Mouse (Mus musculus): ENCODE data around the gene Colca2.

The Colca2 gene

DNA sequence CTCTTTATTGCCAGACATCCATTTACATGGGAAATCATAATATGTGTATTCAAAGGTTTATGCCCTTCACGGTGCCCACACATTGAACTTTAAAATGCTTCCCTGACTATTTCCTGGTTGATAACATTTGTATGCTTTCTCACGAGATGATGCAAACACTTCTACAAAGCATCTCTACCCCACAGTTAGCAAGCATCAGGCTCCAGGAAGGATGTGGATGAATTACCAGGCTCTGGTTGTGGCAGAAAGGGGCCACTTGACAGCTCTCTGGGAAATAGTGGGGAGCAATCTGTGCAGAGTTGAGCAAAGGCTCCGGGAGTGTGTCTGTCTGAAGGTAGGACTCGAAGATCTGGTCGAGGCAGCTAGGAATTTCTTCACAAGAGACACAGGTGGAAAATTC is 6.3 kb downstream of the Colca2 start:
- DNase-seq (ENCODE audit: low read depth, low spot score), result no peak

DNA sequence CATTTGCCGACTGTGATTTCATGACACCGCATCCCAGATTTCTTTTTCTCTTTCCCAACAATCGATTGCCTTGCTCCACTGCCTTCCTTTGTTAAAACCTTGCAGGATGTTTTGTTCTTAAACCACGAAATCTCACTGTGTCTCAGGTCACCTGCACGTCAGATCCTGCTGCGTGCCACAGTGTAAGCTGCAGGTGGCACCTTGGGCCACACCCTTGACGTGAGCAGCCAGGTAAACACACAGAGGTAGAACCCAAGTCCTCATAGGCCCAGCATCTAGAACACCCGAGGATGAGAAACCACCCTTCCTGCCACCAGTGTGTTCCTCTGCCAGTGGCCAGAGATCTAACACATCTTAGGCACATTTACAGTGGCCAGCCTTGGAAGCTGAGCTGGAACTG is 7.3 kb downstream of the Colca2 start:
- no peak for DNase-seq (ENCODE audit: low read depth, low spot score)

DNA sequence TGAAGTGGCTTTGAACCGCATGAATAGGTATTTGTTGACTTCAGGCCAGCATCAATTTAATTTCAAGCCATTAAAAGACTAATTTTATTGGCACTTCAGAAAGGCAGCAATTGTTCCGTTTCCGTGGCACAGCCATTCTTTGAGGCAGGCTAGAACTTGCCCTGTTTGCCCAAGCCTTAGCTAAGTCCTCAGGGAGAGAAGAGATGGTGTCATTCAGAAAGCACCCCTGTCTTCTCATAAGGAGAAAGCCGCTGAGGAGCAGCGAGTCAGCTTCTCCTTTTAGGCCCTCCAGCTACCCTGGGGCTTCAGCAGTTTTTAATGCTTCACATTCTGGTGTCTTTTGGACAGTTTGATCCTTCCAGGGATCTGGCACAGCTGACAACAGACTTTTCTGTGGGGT is 9.5 kb downstream of the Colca2 start:
- peak; percentile 33 for DNase-seq (ENCODE audit: low read depth, low spot score)

DNA sequence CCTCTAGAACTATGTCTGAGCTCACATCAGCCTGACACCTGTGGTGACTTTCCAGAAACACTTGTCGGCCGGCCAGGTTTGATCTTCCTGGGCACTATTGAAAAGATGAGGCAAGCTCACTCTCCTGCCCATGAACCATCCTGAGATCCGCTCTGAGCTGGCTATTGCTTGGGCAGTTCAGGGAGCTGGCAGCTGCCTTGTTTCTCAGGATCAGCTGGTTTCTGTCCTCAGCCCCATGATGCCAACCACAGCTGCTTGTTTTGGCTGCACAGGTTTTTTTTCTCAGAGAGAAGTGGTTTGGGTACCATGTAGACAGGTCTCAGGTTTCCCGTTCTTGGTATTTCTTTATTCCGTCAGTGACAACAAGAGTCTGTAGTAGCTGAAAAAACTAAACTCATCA is 19.9 kb downstream of the Colca2 start:
- no peak for DNase-seq (ENCODE audit: low read depth, low spot score)

DNA sequence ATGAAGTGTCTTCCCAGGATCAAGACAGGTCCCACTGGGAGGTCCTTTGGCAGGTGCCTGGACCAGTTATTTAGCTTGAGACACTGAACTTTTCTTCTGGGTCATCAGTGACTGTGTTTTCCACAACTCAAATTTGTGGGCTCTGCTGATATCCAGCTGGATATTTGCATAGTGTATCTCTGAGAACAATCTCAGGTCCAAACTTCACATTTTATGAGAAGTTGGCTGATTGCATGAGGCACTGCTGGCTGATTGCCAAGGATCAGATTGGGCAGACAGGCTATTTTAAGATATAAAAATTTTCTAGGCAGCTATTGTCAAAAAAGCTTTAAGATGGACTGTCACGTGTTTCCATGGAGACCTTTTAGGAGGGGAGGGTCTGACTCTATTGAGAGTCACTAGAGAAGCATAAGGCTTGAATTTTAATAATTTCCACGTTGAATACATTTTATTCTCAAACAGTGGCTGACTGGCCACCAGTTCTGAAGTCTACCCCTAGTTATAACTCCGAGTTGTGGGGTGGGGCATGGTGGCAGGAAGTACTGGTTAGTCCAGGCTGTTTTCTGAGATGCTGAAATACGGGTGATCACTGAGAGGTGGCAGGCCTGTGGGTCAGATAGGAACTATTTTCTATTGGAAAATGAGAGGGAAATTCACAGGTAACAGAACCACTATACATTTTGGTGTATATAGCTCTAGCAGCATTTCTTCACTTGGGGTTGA is 21.4 kb downstream of the Colca2 start:
- DNase-seq (ENCODE audit: low read depth, low spot score), result no peak

DNA sequence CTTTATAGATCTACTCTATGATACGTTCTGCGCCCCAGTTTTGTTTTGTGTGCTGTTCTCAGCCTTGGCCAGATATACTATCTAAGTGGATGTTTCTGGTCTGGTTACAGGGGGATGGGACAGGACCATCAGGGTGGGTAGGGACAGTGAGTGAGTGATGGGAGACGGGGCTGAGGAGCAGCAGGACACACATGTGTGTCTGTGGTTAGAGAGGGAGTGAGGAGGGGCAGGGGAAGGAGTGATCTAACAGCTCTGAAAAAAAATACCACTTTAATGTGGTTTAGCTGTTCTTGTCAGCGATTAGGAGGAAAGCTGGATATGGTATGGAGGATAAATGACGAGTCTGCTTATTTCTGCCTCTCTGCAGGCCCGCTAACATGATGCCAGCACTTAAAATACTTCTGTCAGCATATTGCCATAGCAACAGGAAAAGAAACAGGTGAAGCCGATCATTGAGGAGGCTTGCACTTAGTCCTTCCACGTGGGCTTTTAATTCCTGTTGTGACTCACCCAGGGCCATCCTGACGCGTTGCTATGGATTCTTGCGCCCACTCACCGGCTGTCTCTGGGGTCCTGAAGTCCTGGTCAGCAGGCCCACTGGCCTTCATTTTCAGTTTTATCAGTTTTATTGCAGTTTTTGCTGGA is 39.5 kb downstream of the Colca2 start:
- DNase-seq (ENCODE audit: low read depth, low spot score), result no peak

DNA sequence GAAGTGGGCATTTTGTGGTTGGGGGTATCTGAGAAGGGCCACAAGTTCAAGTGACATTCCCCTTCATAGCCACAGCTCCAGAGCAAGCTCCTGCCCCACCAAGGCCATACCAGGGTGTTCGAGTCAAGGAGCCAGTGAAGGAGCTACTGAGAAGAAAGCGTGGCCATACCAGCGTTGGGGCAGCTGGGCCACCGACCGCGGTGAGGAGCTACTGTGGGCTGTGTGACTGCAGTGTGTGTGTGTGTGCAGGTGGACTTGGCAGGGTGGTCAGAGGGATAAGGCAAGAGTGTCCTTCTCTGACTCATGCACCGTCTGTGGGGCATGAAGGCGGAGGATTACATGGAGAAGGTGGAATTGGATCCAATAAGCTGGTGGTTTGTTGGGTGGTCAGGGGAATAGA is 46.2 kb downstream of the Colca2 start:
- no peak for DNase-seq (ENCODE audit: low read depth, low spot score)

DNA sequence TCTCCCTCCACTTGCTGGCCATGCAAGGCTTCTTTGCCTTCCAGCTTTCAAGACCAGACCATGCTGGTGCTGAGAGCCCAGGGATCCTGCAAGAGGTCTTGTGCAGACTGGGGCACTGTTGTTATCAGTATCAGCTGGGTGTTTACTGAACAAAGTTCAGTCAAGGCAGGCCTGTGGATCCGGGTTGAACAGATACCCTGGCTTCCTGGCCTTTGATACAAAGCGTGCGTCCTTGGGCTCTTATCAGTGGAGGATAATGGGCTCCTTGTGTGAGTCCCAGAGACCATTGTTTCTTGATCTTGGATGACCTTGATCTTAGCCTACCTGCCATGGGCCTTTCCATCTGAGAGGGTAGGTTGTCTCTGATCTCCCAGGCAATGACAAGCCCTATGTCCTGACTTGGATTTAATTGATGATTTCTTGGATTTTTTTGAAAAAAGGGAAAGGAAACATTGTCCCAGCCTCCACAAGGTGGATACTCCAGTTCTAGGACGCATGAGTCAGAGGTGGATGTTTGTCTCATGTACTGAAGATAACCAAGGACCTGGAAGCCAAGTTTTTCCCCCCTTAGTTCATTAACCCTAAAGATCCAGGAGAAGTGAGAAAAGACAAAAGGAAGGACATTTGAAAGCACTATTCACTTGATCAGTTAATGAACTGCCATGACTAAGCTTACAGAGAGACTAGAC is 47.5 kb downstream of the Colca2 start:
- no peak for DNase-seq (ENCODE audit: low read depth, low spot score)

DNA sequence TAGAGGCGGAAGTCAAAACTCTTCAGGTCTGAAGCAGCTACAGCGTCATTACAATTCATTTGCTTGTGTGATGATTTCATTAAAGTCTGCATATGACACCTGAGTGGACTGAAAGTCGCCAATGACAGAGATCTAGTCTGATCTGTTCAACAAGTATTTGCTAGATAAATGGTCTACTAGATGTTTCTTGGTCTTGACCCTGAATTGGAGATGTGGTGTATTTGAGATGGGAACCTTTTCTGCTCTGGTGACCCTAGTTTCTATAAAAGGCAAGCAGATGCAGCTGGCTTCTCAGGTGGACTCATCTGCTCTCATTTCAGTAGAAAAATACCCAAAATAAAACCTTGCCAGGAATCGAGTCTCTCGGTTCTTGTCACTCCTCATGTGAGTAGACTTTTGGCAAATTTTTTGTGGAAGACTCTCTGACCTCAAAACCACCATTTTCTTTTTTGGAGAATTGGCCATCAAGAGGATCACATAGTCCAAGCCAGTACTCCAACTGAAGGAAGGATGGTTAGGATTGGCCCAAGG is 52.7 kb downstream of the Colca2 start:
- no peak for DNase-seq (ENCODE audit: low read depth, low spot score)

All from 3T3-L1 (cell line).